Mouse (Mus musculus) myocyte (in vitro differentiated cells): ENCODE results near the gene Pax5. TPM values are rescaled to one million over a fixed set of nuclear protein-coding genes. Genes with fewer than 3 reads are reported as not detected.

Experiments
- H3K27me3 ChIP-seq: one replicate; pipeline ENCODE4 v1.6.1; 2011; ENCODE audit not compliant: control insufficient read depth, insufficient read depth, insufficient read length
- H3K36me3 ChIP-seq: one replicate; pipeline ENCODE4 v1.6.1; 2011; ENCODE audit not compliant: control insufficient read depth, insufficient read depth
- H3K4me2 ChIP-seq: one replicate; pipeline ENCODE4 v1.6.1; 2011; ENCODE audit warnings: low read depth, control low read depth
- H3K4me3 ChIP-seq: one replicate; pipeline ENCODE4 v1.5.1; 2011; ENCODE audit warnings: mild to moderate bottlenecking, control low read depth, moderate library complexity
- H3K79me2 ChIP-seq: one replicate; pipeline ENCODE4 v1.6.1; 2011; ENCODE audit not compliant: control insufficient read depth, insufficient read depth
- H3ac ChIP-seq: one replicate; pipeline ENCODE4 v1.6.1; 2011; ENCODE audit not compliant: control insufficient read depth, insufficient read length
- CEBPB ChIP-seq: IDR thresholded peaks from 2 replicates; pipeline ENCODE4 v1.6.1; 2011; ENCODE audit warnings: mild to moderate bottlenecking, moderate library complexity; ENCODE audit not compliant: poor library complexity, insufficient read depth, severe bottlenecking
- E2F4 ChIP-seq: IDR thresholded peaks from one replicate; pipeline ENCODE4 v1.6.1; 2011; ENCODE audit warnings: mild to moderate bottlenecking, control low read depth, moderate library complexity; ENCODE audit not compliant: insufficient read depth
- MAX ChIP-seq: IDR thresholded peaks from one replicate; pipeline ENCODE4 v1.6.1; 2011; ENCODE audit warnings: low read depth, mild to moderate bottlenecking, control low read depth
- MYOD1 ChIP-seq, 3 experiments: IDR thresholded peaks; one replicate each; pipeline ENCODE4 v1.6.1; 2011; ENCODE audit warnings: control low read depth in 2 of 3, low read depth in 2 of 3, mild to moderate bottlenecking in 2 of 3, moderate library complexity in 1 of 3; ENCODE audit not compliant: insufficient read length in 2 of 3, control insufficient read depth in 1 of 3
- MYOG ChIP-seq, 3 experiments: IDR thresholded peaks; one replicate each; pipeline ENCODE4 v1.6.1; 2011; ENCODE audit warnings: control low read depth in 2 of 3, low read depth in 2 of 3, mild to moderate bottlenecking in 2 of 3; ENCODE audit not compliant: insufficient read length in 2 of 3, control insufficient read depth in 1 of 3, insufficient read depth in 1 of 3
- POLR2A ChIP-seq: IDR thresholded peaks from one replicate; pipeline ENCODE4 v1.6.1; 2011; ENCODE audit warnings: low read depth, mild to moderate bottlenecking, control low read depth, moderate library complexity; ENCODE audit not compliant: insufficient read length
- POLR2AphosphoS2 ChIP-seq: IDR thresholded peaks from one replicate; pipeline ENCODE4 v1.6.1; 2011; ENCODE audit warnings: low read depth, control low read depth; ENCODE audit not compliant: insufficient read length
- REST ChIP-seq: IDR thresholded peaks from one replicate; pipeline ENCODE4 v1.6.1; 2011; ENCODE audit warnings: mild to moderate bottlenecking, control low read depth, moderate library complexity; ENCODE audit not compliant: insufficient read depth, insufficient read length
- SRF ChIP-seq: IDR thresholded peaks from one replicate; pipeline ENCODE4 v1.6.1; 2011; ENCODE audit warnings: low read depth; ENCODE audit not compliant: control insufficient read depth, insufficient read length
- TCF12 ChIP-seq: IDR thresholded peaks from one replicate; pipeline ENCODE4 v1.6.1; 2011; ENCODE audit warnings: mild to moderate bottlenecking, control low read depth; ENCODE audit not compliant: poor library complexity, insufficient read depth, severe bottlenecking
- TCF3 ChIP-seq: IDR thresholded peaks from one replicate; pipeline ENCODE4 v1.6.1; 2011; ENCODE audit warnings: low read depth, control low read depth; ENCODE audit not compliant: insufficient read length
- USF1 ChIP-seq: IDR thresholded peaks from one replicate; pipeline ENCODE4 v1.6.1; 2011; ENCODE audit warnings: low read depth, mild to moderate bottlenecking, control low read depth, moderate library complexity
- polyA plus RNA-seq: library from polyadenylated mRNA; unstranded; fragments of >200 nt; fragmentation: generic; extraction: Trizol; gene quantifications from one replicate; pipeline ENCODE4 v1.2.1, GENCODE M21; 2012; ENCODE audit warnings: missing spikeins

Pax5 gene
- polyA plus RNA-seq, 1 experiment = 0.01 TPM

GRCm38 (mm10) chr4:44556586-44557281 lies 153.6 kb downstream of the Pax5 start:
- Histone ChIP-seq H3K4me2 (no peak overlapping the region), H3K79me2 (no peaks in the 10 kb centered on the region), H3K27me3 (peaks cover 36% of the 10 kb centered on the region), H3K36me3 (no peaks in the 10 kb centered on the region), H3K4me3 (no peak overlapping the region), H3ac (no peak overlapping the region)
- TF ChIP-seq MYOG (IDR thresholded peaks at IDR 0.05; ENCODE audit: control insufficient read depth in 1 of 3, insufficient read depth in 1 of 3, insufficient read length in 2 of 3, low read depth in 2 of 3) (no peak), SRF (no peak), TCF12 (no peak), TCF3 (no peak), CEBPB (no peak), POLR2AphosphoS2 (no peak), MYOD1 (IDR thresholded peaks at IDR 0.05; ENCODE audit: control insufficient read depth in 1 of 3, insufficient read length in 2 of 3, low read depth in 2 of 3) (no peak), E2F4 (no peak), POLR2A (no peak), MAX (no peak), REST (no peak), USF1 (no peak)

- Histone ChIP-seq H3K4me3 (no peak overlapping the region), H3K4me2 (no peak overlapping the region), H3K79me2 (no peaks in the 10 kb centered on the region), H3K36me3 (no peaks in the 10 kb centered on the region), H3ac (no peak overlapping the region), H3K27me3 (peaks cover 33% of the 10 kb centered on the region)
- TF ChIP-seq TCF12 (no peak), MYOD1 (IDR thresholded peaks at IDR 0.05; ENCODE audit: control insufficient read depth in 1 of 3, insufficient read length in 2 of 3, low read depth in 2 of 3) (no peak), MYOG (IDR thresholded peaks at IDR 0.05; ENCODE audit: control insufficient read depth in 1 of 3, insufficient read depth in 1 of 3, insufficient read length in 2 of 3, low read depth in 2 of 3) (no peak), E2F4 (no peak), TCF3 (no peak), REST (no peak)
These were observed 154.7 kb downstream of the Pax5 start for GRCm38 (mm10) chr4:44555576-44555975.

DNA sequence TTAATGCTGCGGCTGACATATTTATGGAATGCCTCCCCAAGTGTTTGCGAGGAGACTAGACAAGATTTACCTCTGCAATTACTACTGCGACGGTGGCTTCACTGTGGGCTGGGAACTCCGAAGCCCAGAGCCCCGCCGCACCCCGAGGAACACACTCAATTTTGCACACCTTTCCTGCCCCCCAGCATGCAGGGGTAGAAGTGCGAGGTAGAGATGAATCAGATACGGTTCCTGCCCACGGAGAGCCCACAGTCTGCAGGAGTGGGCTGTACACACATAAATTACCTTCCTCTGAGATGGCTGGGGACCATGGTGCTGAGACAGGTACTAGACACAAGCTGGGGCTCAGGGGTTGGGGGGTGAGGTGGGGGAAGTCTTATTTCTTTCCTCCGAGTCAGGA lies 158.8 kb downstream of the Pax5 start:
- Histone ChIP-seq H3K36me3 (no peaks in the 10 kb centered on the region), H3K79me2 (no peaks in the 10 kb centered on the region), H3K27me3 (peaks cover 11% of the 10 kb centered on the region), H3ac (no peak overlapping the region), H3K4me3 (no peak overlapping the region), H3K4me2 (no peak overlapping the region)
- TF ChIP-seq MAX = no peak
- TF ChIP-seq SRF = no peak
- TF ChIP-seq MYOG (IDR thresholded peaks at IDR 0.05; ENCODE audit: control insufficient read depth in 1 of 3, insufficient read depth in 1 of 3, insufficient read length in 2 of 3, low read depth in 2 of 3) = no peak
- no peak for TF ChIP-seq USF1
- no peak for TF ChIP-seq TCF12
- TF ChIP-seq TCF3 = no peak
- no peak for TF ChIP-seq MYOD1 (IDR thresholded peaks at IDR 0.05; ENCODE audit: control insufficient read depth in 1 of 3, insufficient read length in 2 of 3, low read depth in 2 of 3)
- no peak for TF ChIP-seq CEBPB
- TF ChIP-seq E2F4 = no peak
- TF ChIP-seq POLR2AphosphoS2 = no peak
- TF ChIP-seq REST = no peak
- no peak for TF ChIP-seq POLR2A

- H3K4me3 ChIP-seq = no peak overlapping the region
- peaks cover 11% of the 10 kb centered on the region for H3K27me3 ChIP-seq
- no peaks in the 10 kb centered on the region for H3K79me2 ChIP-seq
- H3K36me3 ChIP-seq = no peaks in the 10 kb centered on the region
- H3ac ChIP-seq = no peak overlapping the region
- H3K4me2 ChIP-seq = no peak overlapping the region
- TF ChIP-seq POLR2A (no peak), REST (no peak), MAX (no peak), CEBPB (no peak), MYOG (IDR thresholded peaks at IDR 0.05; ENCODE audit: control insufficient read depth in 1 of 3, insufficient read depth in 1 of 3, insufficient read length in 2 of 3, low read depth in 2 of 3) (no peak), POLR2AphosphoS2 (no peak), TCF3 (no peak), E2F4 (no peak), MYOD1 (IDR thresholded peaks at IDR 0.05; ENCODE audit: control insufficient read depth in 1 of 3, insufficient read length in 2 of 3, low read depth in 2 of 3) (no peak), SRF (no peak), USF1 (no peak), TCF12 (no peak)
These were observed 161.3 kb downstream of the Pax5 start for GRCm38 (mm10) chr4:44549029-44549428.

- Histone ChIP-seq H3ac (no peak overlapping the region), H3K27me3 (peaks cover 5% of the 10 kb centered on the region), H3K4me3 (no peak overlapping the region), H3K4me2 (no peak overlapping the region), H3K36me3 (no peaks in the 10 kb centered on the region), H3K79me2 (no peaks in the 10 kb centered on the region)
- TF ChIP-seq TCF12 (no peak), MAX (no peak), POLR2A (no peak), MYOD1 (IDR thresholded peaks at IDR 0.05; ENCODE audit: control insufficient read depth in 1 of 3, insufficient read length in 2 of 3, low read depth in 2 of 3) (no peak), REST (no peak), TCF3 (no peak), MYOG (IDR thresholded peaks at IDR 0.05; ENCODE audit: control insufficient read depth in 1 of 3, insufficient read depth in 1 of 3, insufficient read length in 2 of 3, low read depth in 2 of 3) (no peak), USF1 (no peak), SRF (no peak), E2F4 (no peak), CEBPB (no peak), POLR2AphosphoS2 (no peak)
These were observed 164.6 kb downstream of the Pax5 start for GRCm38 (mm10) chr4:44545669-44546068.
